Mouse (Mus musculus) olfactory bulb, adult 2 months (tissue): ENCODE measurements around the gene Numa1.

Experiments
- CTCF ChIP-seq: fragments of 200-500 bp; IDR thresholded peaks from 2 replicates; pipeline ENCODE4 v1.5.1; 2012; ENCODE audit warnings: low read depth, mild to moderate bottlenecking, low read length, moderate library complexity; ENCODE audit not compliant: insufficient read depth
- POLR2A ChIP-seq: fragments of 200-500 bp; IDR thresholded peaks from 2 replicates; pipeline ENCODE4 v1.6.1; 2012; ENCODE audit warnings: mild to moderate bottlenecking, low read depth, low read length, moderate library complexity; ENCODE audit not compliant: insufficient read depth

GRCm38 (mm10) chr7:102011855-102012254 is 77.9 kb downstream of the Numa1 start:
- TF ChIP-seq POLR2A (no peak), CTCF (no peak)
